Mouse (Mus musculus) forebrain, embryonic 12.5 days (tissue): ENCODE measurements around the gene Prkag2. TPM values are rescaled to one million over a fixed set of nuclear protein-coding genes. Genes with fewer than 3 reads are reported as not detected.

Experiments
- ATAC-seq: fragments of 200-750 bp; cut with Nextera tagmentation; 2 replicates; pipeline ENCODE4 v1.8.0; 2017; ENCODE audit warnings: moderate TSS enrichment; ENCODE audit not compliant: low FRiP score
- H3K27ac ChIP-seq: fragments of 300-500 bp; sonication (generic); 2 replicates; pipeline ENCODE4 v1.5.1; 2016; ENCODE audit warnings: mild to moderate bottlenecking
- H3K27me3 ChIP-seq: fragments of 300-500 bp; sonication (generic); 2 replicates; pipeline ENCODE4 v1.6.1; 2016; ENCODE audit warnings: mild to moderate bottlenecking
- H3K36me3 ChIP-seq: fragments of 300-500 bp; sonication (generic); replicated peaks from 2 replicates; pipeline ENCODE4 v1.6.1; 2016; ENCODE audit warnings: mild to moderate bottlenecking
- H3K4me1 ChIP-seq: fragments of 300-500 bp; sonication (generic); 2 replicates; pipeline ENCODE4 v1.6.1; 2016
- H3K4me2 ChIP-seq: fragments of 300-500 bp; sonication (generic); 2 replicates; pipeline ENCODE4 v1.6.1; 2016; ENCODE audit warnings: mild to moderate bottlenecking, moderate library complexity
- H3K4me3 ChIP-seq: fragments of 300-500 bp; sonication (generic); replicated peaks from 2 replicates; pipeline ENCODE4 v1.5.1; 2016; ENCODE audit warnings: mild to moderate bottlenecking
- H3K9ac ChIP-seq: fragments of 300-500 bp; sonication (generic); 2 replicates; pipeline ENCODE4 v1.6.1; 2016; ENCODE audit warnings: mild to moderate bottlenecking
- H3K9me3 ChIP-seq: fragments of 300-500 bp; sonication (generic); 2 replicates; pipeline ENCODE4 v1.6.1; 2016
- WGBS: fragments of 180-500 bp; shearing (Covaris S2); methylation state at CpG from one replicate; pipeline ENCODE4 v1.1.7; 2016; 5-methylcytosine and 5-hydroxymethylcytosine counted together
- polyA plus RNA-seq: library from polyadenylated mRNA; unstranded; fragments of >200 nt; fragmentation: Nextera tagmentation; extraction: Ambion mirVana; gene quantifications from 2 replicates; pipeline ENCODE4 v1.2.1, GENCODE M21; 2016

Prkag2 gene
- polyA plus RNA-seq, 1 experiment from 2014 or later, result 55.0 TPM

GRCm38 (mm10) chr5:25035391-25035790, 65.1 kb downstream of the Prkag2 start:
- Histone ChIP-seq H3K27me3 (no peaks in the 10 kb centered on the region), H3K4me3 (no peak overlapping the region), H3K9me3 (peaks cover 5% of the 10 kb centered on the region; the same call in 1 of the 2 replicates), H3K36me3 (no peaks in the 10 kb centered on the region), H3K9ac (no peak overlapping the region), H3K27ac (no peak overlapping the region), H3K4me1 (no peaks in the 10 kb centered on the region), H3K4me2 (no peak overlapping the region)
- WGBS, result 80% methylated on average over 3 of the region's 3 CpGs
- no peak for ATAC-seq

- WGBS, result 84% methylated on average over 4 of the region's 4 CpGs
- ATAC-seq, result no peak
- no peak overlapping the region for H3K4me3 ChIP-seq
These were observed 69.0 kb downstream of the Prkag2 start for GRCm38 (mm10) chr5:25031456-25031856.

GRCm38 (mm10) chr5:25031037-25031436, 69.4 kb downstream of the Prkag2 start:
- Histone ChIP-seq H3K4me1 (no peaks in the 10 kb centered on the region), H3K36me3 (no peaks in the 10 kb centered on the region), H3K4me2 (no peak overlapping the region), H3K27me3 (no peaks in the 10 kb centered on the region), H3K9me3 (no peaks in the 10 kb centered on the region), H3K27ac (no peak overlapping the region), H3K4me3 (no peak overlapping the region), H3K9ac (no peak overlapping the region)
- ATAC-seq, result no peak
- 95% methylated on average over 11 of the region's 11 CpGs for WGBS

More at GRCm38 (mm10) chr5:25031456-25031856, 69.0 kb downstream of the Prkag2 start:
- Histone ChIP-seq H3K27ac (no peak overlapping the region), H3K9ac (no peak overlapping the region), H3K4me2 (no peak overlapping the region), H3K9me3 (no peaks in the 10 kb centered on the region), H3K36me3 (no peaks in the 10 kb centered on the region), H3K4me1 (no peaks in the 10 kb centered on the region), H3K27me3 (no peaks in the 10 kb centered on the region)

- 69% methylated on average over 3 of the region's 3 CpGs for WGBS
These were observed 70.2 kb downstream of the Prkag2 start for GRCm38 (mm10) chr5:25030276-25030681.

GRCm38 (mm10) chr5:25027673-25028072, 72.8 kb downstream of the Prkag2 start:
- Histone ChIP-seq H3K27ac (no peak overlapping the region), H3K4me1 (no peaks in the 10 kb centered on the region), H3K9me3 (no peaks in the 10 kb centered on the region), H3K4me2 (no peak overlapping the region), H3K9ac (no peak overlapping the region), H3K27me3 (no peaks in the 10 kb centered on the region), H3K36me3 (no peaks in the 10 kb centered on the region), H3K4me3 (no peak overlapping the region)
- 72% methylated on average over 4 of the region's 4 CpGs for WGBS
- ATAC-seq, result no peak

More at GRCm38 (mm10) chr5:25030276-25030681, 70.2 kb downstream of the Prkag2 start:
- H3K9ac ChIP-seq, result no peak overlapping the region
- no peak overlapping the region for H3K4me3 ChIP-seq
- no peaks in the 10 kb centered on the region for H3K36me3 ChIP-seq
- no peak for ATAC-seq
- H3K4me1 ChIP-seq, result no peaks in the 10 kb centered on the region
- H3K4me2 ChIP-seq, result no peak overlapping the region
- no peaks in the 10 kb centered on the region for H3K9me3 ChIP-seq
- no peaks in the 10 kb centered on the region for H3K27me3 ChIP-seq
- H3K27ac ChIP-seq, result no peak overlapping the region

DNA sequence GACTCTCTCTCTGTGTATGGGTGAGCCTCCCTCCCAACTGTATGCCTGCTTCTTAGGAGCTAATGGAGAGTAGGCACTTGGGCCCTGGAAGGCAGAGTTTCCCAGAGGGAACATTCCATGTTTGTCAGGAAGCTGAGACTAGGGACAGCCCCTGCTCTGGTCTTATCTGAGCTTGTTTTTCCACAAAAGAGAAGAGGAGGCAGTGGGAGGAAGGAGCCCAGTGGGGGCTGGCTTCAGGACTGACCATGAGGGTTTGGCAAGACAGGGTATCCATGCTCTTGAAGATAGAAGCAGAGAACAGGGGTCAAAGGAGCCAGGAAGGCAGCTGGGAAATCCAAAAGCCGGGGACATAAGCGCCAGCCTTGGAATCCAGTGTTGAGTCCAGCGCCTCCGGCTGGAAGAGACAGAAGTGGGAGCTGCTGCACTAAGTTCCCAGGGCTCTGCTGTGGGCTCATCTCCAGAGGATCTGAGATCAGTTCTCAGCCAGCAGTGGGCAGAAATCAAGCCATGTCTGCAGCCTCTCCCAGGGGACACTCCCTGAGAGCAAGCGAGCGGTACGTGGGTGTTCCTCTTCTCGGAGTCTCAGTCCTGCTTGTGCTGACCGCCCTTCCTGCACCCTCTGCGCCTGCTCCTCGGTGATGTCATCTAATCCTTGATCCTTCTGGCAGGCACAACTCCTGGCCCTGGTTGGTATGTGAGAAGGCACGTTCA, 75.0 kb downstream of the Prkag2 start:
- no peaks in the 10 kb centered on the region for H3K4me1 ChIP-seq
- H3K36me3 ChIP-seq, result no peaks in the 10 kb centered on the region
- H3K27me3 ChIP-seq, result no peaks in the 10 kb centered on the region
- 78% methylated on average over 12 of the region's 12 CpGs for WGBS
- no peaks in the 10 kb centered on the region for H3K9me3 ChIP-seq
- no peak for ATAC-seq
- no peak overlapping the region for H3K27ac ChIP-seq
- H3K4me3 ChIP-seq, result no peak overlapping the region
- H3K4me2 ChIP-seq, result no peak overlapping the region
- no peak overlapping the region for H3K9ac ChIP-seq

- no peak overlapping the region for H3K27ac ChIP-seq
- 43% methylated on average over 4 of the region's 4 CpGs for WGBS
- H3K4me1 ChIP-seq, result no peaks in the 10 kb centered on the region
- H3K27me3 ChIP-seq, result no peaks in the 10 kb centered on the region
- H3K4me2 ChIP-seq, result no peak overlapping the region
- H3K9ac ChIP-seq, result no peak overlapping the region
- H3K4me3 ChIP-seq, result no peak overlapping the region
- ATAC-seq, result no peak
- no peaks in the 10 kb centered on the region for H3K36me3 ChIP-seq
- no peaks in the 10 kb centered on the region for H3K9me3 ChIP-seq
These were observed 77.5 kb downstream of the Prkag2 start for GRCm38 (mm10) chr5:25022904-25023303.

GRCm38 (mm10) chr5:25019221-25019620, 81.2 kb downstream of the Prkag2 start:
- H3K4me1 ChIP-seq, result no peaks in the 10 kb centered on the region

DNA sequence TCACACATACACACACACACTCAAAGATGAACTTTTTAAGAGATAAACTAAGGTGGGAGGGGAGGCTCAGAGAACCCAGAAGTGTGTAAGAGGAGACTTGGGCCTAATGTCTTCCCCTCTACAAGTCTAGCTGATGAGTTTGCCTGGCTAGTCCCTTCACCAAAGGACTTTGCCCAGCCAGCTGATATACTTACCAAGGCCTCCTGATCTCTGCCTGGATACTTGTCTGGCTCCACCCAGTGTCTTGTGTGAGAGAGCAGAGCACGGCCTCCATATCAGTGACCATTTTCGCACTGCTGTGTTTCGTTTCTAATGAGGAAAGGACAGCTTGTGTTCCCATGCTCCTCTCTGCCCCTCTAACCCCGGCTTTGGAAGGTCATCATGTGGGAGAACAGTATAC, 88.3 kb downstream of the Prkag2 start:
- Histone ChIP-seq H3K36me3 (no peaks in the 10 kb centered on the region), H3K27me3 (peaks cover 9% of the 10 kb centered on the region; the same call in 1 of the 2 replicates), H3K4me1 (peaks cover 25% of the 10 kb centered on the region), H3K9me3 (no peaks in the 10 kb centered on the region), H3K4me3 (no peak overlapping the region), H3K4me2 (no peak overlapping the region), H3K9ac (no peak overlapping the region), H3K27ac (no peak overlapping the region)
- no peak for ATAC-seq
- 88% methylated on average over 4 of the region's 4 CpGs for WGBS

More at GRCm38 (mm10) chr5:25019221-25019620, 81.2 kb downstream of the Prkag2 start:
- no peaks in the 10 kb centered on the region for H3K36me3 ChIP-seq
- no peak for ATAC-seq
- no peak overlapping the region for H3K27ac ChIP-seq
- H3K9me3 ChIP-seq, result no peaks in the 10 kb centered on the region
- H3K27me3 ChIP-seq, result no peaks in the 10 kb centered on the region
- H3K4me2 ChIP-seq, result no peak overlapping the region
- no peak overlapping the region for H3K9ac ChIP-seq
- 89% methylated on average over 6 of the region's 6 CpGs for WGBS
- no peak overlapping the region for H3K4me3 ChIP-seq

- Histone ChIP-seq H3K27ac (no peak overlapping the region), H3K27me3 (peaks cover 9% of the 10 kb centered on the region; the same call in 1 of the 2 replicates), H3K36me3 (no peaks in the 10 kb centered on the region), H3K4me3 (no peak overlapping the region), H3K4me2 (peak overlapping the region; percentile 38), H3K4me1 (peaks cover 25% of the 10 kb centered on the region), H3K9ac (no peak overlapping the region), H3K9me3 (no peaks in the 10 kb centered on the region)
- 11% methylated on average over 8 of the region's 8 CpGs for WGBS
- ATAC-seq, result peak; percentile 68
These were observed 89.4 kb downstream of the Prkag2 start for GRCm38 (mm10) chr5:25011019-25011485.

DNA sequence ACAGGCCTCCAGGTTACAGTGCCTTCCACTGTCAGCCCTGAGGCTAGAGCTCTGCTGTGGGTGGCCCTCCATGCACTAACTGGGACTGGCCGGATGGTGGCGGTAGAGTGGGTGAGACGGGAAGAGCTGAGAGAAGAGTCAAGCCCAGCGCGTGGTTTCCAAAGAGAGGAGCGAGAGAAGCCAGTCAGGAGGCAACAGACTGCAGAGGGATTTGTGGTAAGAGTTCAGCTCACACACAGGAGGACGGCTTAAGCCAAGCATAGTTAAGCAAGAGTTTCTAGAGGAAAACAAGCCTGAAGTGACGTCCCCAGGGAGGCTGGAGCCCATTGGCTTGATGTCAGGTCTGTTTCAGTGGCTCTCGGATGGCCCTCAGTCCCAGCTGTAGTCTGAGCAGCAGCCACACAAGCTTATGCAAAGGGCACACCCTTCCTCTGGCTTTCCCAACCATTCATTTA, 90.0 kb downstream of the Prkag2 start:
- Histone ChIP-seq H3K27ac (no peak overlapping the region), H3K36me3 (no peaks in the 10 kb centered on the region), H3K4me1 (peaks cover 25% of the 10 kb centered on the region), H3K9me3 (no peaks in the 10 kb centered on the region), H3K27me3 (peaks cover 9% of the 10 kb centered on the region; the same call in 1 of the 2 replicates), H3K4me3 (no peak overlapping the region), H3K9ac (no peak overlapping the region), H3K4me2 (peak overlapping the region; percentile 38)
- ATAC-seq, result peak; percentile 65
- WGBS, result 3% methylated on average over 9 of the region's 9 CpGs

DNA sequence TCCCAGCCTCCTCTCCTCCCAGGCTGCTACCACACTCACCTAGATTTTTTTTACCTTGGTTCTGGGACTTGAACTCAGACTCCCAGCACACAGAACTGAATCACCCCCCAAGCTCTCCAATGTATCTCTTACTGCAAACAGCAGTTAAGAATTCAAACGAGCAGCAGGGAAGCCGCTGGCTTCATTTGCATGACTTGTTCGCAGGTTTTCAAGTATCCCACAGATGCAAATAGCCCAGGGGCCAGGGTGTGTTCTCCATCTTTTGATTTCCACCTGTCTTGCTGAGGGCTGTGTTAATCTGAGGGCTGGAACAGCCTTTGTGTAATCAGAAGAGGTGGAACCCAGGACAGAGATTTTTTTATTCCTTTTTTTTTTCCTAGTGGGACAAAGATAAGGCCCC, 90.7 kb downstream of the Prkag2 start:
- Histone ChIP-seq H3K27ac (no peak overlapping the region), H3K4me2 (no peak overlapping the region), H3K4me3 (no peak overlapping the region), H3K9ac (no peak overlapping the region), H3K4me1 (peaks cover 25% of the 10 kb centered on the region), H3K36me3 (no peaks in the 10 kb centered on the region), H3K27me3 (peaks cover 9% of the 10 kb centered on the region; the same call in 1 of the 2 replicates), H3K9me3 (no peaks in the 10 kb centered on the region)
- ATAC-seq, result no peak
- 24% methylated on average over 3 of the region's 3 CpGs for WGBS

- Histone ChIP-seq H3K4me1 (peaks cover 25% of the 10 kb centered on the region), H3K9ac (no peak overlapping the region), H3K4me2 (no peak overlapping the region), H3K27me3 (peaks cover 9% of the 10 kb centered on the region; the same call in 1 of the 2 replicates), H3K36me3 (no peaks in the 10 kb centered on the region), H3K27ac (no peak overlapping the region), H3K9me3 (no peaks in the 10 kb centered on the region), H3K4me3 (no peak overlapping the region)
- 34% methylated on average over 3 of the region's 3 CpGs for whole genome bisulfite sequencing
- ATAC-seq, result no peak
These were observed 91.5 kb downstream of the Prkag2 start for GRCm38 (mm10) chr5:25008966-25009365.
